Mouse (Mus musculus): ENCODE data around the gene Mettl23. TPM values are rescaled to one million over a fixed set of nuclear protein-coding genes. Genes with fewer than 3 reads are reported as not detected.

Mettl23 gene
- polyA plus RNA-seq (2015; fragmentation: Nextera tagmentation; extraction: Ambion mirVana) = 75.9 and 79.9 TPM in 2 replicates

DNA sequence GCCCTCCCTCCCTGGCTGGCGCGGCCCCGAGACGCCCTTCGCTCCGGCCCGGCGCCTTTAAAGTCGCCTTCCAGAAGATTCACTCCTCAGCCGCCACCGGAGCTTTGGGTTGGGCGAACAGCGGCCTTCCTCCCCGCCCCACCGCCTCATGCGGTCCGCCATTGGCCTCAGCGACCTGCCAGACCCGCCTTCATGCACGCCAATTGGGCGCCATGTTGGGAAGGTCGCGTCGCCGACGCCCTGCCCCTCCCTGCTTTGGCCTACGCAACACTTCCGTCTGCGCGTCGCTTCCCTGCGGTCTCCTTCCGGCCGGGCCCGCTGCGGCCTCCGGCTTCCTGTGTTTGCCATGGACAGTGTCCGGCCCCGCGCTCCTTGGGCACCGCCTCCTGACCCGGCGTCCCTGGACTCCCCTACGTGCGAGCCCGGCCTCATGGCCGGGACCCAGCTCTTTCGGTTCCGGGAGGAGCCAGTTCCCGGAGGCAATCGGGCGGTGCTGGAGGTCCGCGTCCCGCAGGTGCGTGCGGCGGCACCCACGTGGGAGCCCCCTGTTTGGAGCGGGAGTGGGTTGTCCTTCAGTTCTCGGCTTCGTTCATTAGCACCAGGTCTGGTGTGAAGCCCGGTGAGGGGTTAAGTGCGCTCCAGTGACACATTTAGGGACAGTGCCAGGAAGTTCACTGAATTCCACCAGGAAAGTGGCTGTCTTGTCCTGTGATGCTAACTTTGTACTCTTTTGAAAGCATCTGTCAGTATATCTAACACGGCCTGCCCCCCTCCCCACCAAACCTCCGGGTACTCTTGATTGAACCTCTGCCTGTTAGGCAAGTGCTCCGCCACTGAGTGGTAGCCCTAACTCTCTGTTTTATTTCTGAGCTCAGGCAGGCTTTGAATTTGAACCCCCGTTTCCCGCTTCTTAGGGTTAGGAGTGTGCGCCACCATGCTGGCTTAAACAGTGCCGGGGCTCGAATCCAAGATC lies at the start of gene Mettl23, which contains the start of gene Jmjd6:
Mettl23 (plus strand) TSS at position 18 of the 973 bp plus-strand sequence.
Jmjd6 (minus strand) TSS at position 189 of the 973 bp plus-strand sequence.
- WGBS = under 1% methylated on average over 72 of the region's 72 CpGs
- Histone ChIP-seq H3K4me1 (peaks cover 46% of the 10 kb centered on the region), H3K9me3 (replicated peaks) (no peaks in the 10 kb centered on the region), H3K27ac (replicated peaks) (peak within 1 kb of the TSS; percentile 97), H3K4me2 (replicated peaks) (peak within 1 kb of the TSS; percentile 71), H3K36me3 (peaks cover 37% of the 10 kb centered on the region), H3K4me3 (replicated peaks) (peak within 1 kb of the TSS; percentile 73), H3K27me3 (no peaks in the 10 kb centered on the region), H3K9ac (peak within 1 kb of the TSS; percentile 71)
- ATAC-seq (ENCODE audit: insufficient number of reproducible peaks, low FRiP score, low TSS enrichment, low read depth) = peak; percentile 97

DNA sequence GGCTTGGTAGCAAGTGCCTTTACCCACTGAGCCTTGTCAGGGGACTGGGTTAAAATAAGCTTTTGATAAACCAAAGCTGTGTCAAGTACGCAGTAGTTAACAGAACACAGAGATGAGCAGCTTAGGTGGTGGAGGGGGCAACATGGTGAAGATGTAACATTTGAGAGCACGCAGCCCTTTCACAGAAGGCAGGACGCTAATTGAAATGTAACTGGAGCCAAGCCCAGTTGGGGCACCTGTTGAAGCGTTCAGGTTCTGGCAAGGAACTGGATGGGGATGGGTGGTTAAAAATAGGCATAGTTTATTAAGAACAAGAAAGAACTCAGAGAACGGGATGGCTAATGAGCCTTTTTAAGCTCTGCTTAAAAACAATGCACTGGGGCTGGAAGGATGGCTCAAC lies 43.7 kb upstream of the Mettl23 start:
- Histone ChIP-seq H3K4me3 (replicated peaks) (no peak overlapping the region), H3K4me2 (replicated peaks) (no peak overlapping the region), H3K9me3 (replicated peaks) (no peaks in the 10 kb centered on the region), H3K9ac (no peak overlapping the region), H3K27me3 (no peaks in the 10 kb centered on the region), H3K36me3 (no peaks in the 10 kb centered on the region), H3K4me1 (0 out of 2 replicates have a peak, but pooled peaks cover 3% of the 10 kb centered on the region), H3K27ac (replicated peaks) (no peak overlapping the region)
- WGBS = 76% methylated on average over 5 of the region's 5 CpGs
- no peak for ATAC-seq (ENCODE audit: insufficient number of reproducible peaks, low FRiP score, low TSS enrichment, low read depth)

DNA sequence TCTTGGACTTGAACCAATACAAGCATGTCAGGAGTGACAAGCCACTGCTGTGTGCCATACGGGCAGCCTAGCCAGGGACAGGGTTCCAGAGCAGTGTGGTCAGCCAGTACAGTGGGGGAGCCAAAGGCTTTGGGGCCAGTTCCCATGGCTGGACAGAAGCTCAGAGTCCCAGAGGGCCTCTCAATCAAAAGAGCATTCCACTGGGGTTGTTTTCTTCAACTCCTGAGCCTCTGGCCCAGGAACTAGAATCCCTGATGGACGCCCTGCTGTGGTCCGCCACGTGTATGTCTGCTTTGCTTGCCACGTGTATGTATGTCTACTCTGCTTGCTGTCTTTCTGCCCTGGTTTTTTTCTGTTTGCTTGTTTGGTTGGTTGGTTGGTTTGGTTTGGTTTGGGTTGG lies 42.0 kb upstream of the Mettl23 start:
- no peak for ATAC-seq (ENCODE audit: insufficient number of reproducible peaks, low FRiP score, low TSS enrichment, low read depth)
- Histone ChIP-seq H3K4me3 (replicated peaks) (no peak overlapping the region), H3K27ac (replicated peaks) (no peak overlapping the region), H3K4me2 (replicated peaks) (no peak overlapping the region), H3K27me3 (no peaks in the 10 kb centered on the region), H3K9me3 (replicated peaks) (no peaks in the 10 kb centered on the region), H3K4me1 (0 out of 2 replicates have a peak, but pooled peaks cover 5% of the 10 kb centered on the region), H3K9ac (no peak overlapping the region), H3K36me3 (no peaks in the 10 kb centered on the region)
- WGBS = 67% methylated on average over 5 of the region's 5 CpGs

DNA sequence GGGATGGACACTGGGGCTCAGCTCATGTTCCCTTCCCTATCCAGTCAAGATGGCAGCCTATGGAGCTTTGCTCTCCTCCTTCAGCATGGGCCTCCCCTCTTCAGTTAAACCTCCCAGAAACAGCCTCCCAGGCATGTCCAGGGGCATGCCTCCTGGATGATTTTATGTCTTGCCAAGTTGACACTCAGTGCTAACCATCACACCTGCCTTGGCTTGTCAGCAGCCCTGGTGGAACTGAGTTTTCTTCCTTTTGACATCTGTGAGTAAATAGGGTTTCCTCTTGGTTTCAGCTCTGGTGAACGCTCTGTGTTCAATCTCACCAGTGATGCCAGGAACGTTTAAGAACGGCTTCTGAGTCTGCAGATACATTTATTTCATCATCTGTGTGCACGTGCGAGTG lies 40.4 kb upstream of the Mettl23 start:
- Histone ChIP-seq H3K4me3 (replicated peaks) (no peak overlapping the region), H3K4me2 (replicated peaks) (no peak overlapping the region), H3K9me3 (replicated peaks) (no peaks in the 10 kb centered on the region), H3K27ac (replicated peaks) (no peak overlapping the region), H3K36me3 (no peaks in the 10 kb centered on the region), H3K4me1 (peaks cover 17% of the 10 kb centered on the region; the same call in 1 of the 2 replicates), H3K27me3 (no peaks in the 10 kb centered on the region), H3K9ac (no peak overlapping the region)
- WGBS = 71% methylated on average over 5 of the region's 5 CpGs
- no peak for ATAC-seq (ENCODE audit: insufficient number of reproducible peaks, low FRiP score, low TSS enrichment, low read depth)

DNA sequence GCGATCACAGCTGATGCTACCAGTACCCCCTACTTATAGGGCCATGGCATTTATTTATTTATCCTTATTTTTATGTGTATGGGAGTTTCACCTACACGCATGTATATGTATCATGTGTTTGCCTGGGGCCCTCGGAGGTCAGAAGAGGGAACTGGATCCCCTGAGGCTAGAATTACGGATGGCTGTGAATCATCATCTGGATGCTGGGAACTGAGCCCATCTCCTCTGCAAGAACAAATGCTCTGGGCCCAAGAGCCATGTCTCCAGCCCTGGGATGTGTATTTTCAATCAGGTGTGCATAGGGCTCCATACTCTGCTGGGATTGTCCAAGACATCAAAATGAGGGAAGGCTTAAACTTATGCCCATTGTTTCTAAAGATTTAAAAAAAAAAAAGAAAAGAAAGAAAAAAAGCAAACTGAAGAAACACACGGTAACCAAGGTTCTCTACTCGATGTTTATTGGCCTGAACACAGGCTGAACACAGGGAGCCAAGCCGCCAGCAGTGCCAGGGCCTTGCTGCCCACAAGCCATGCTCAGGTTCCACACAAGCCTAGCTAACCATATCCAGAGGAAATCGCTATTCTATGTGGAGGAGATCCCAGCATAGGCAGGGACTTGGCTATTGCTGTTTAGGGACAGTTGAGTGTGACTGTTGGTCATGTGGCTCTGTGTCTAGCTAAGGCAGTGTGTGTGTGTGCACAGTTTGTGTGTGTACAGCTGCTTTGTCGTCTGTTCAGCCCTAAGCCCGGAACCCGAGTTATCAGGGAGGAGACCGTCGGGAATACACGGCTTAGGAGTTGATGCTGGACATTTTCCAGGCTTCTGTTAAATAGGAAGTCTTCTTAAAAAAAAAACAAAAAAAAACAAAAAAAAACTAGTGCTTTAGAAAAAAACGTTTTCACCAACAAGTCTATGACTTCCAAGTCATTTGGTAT lies 36.7 kb upstream of the Mettl23 start:
- Histone ChIP-seq H3K4me1 (peaks cover 38% of the 10 kb centered on the region), H3K9me3 (replicated peaks) (no peaks in the 10 kb centered on the region), H3K27me3 (no peaks in the 10 kb centered on the region), H3K9ac (no peak overlapping the region), H3K4me3 (replicated peaks) (no peak overlapping the region), H3K36me3 (no peaks in the 10 kb centered on the region; the same call in 1 of the 2 replicates), H3K4me2 (replicated peaks) (no peak overlapping the region), H3K27ac (replicated peaks) (no peak overlapping the region)
- 59% methylated on average over 15 of the region's 15 CpGs for WGBS
- no peak for ATAC-seq (ENCODE audit: insufficient number of reproducible peaks, low FRiP score, low TSS enrichment, low read depth)

DNA sequence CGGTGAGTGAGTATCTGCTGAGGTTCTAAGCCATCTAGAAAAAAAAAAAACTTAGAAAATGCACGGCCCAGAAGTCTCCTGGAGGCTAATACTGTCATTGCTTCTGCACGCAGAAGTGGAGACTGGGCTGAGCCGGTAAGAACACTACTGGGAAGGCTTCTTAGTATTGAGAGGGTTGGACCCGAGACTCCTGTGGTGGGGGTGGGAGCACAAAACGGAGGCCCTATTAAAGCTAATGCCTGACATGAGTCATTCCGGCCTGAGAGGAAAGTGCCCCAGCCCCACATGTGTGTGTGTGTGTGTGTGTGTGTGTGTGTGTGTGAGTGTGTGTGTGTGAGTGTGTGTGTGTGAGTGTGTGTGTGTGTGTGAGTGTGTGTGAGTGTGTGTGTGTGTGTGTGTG lies 36.0 kb upstream of the Mettl23 start:
- Histone ChIP-seq H3K27me3 (no peaks in the 10 kb centered on the region), H3K9me3 (replicated peaks) (no peaks in the 10 kb centered on the region), H3K4me2 (replicated peaks) (no peak overlapping the region), H3K27ac (replicated peaks) (no peak overlapping the region; the same call in 1 of the 2 replicates), H3K36me3 (no peaks in the 10 kb centered on the region; the same call in 1 of the 2 replicates), H3K4me1 (peaks cover 43% of the 10 kb centered on the region), H3K4me3 (replicated peaks) (no peak overlapping the region), H3K9ac (no peak overlapping the region)
- 38% methylated on average over 7 of the region's 7 CpGs for WGBS
- no peak for ATAC-seq (ENCODE audit: insufficient number of reproducible peaks, low FRiP score, low TSS enrichment, low read depth)

DNA sequence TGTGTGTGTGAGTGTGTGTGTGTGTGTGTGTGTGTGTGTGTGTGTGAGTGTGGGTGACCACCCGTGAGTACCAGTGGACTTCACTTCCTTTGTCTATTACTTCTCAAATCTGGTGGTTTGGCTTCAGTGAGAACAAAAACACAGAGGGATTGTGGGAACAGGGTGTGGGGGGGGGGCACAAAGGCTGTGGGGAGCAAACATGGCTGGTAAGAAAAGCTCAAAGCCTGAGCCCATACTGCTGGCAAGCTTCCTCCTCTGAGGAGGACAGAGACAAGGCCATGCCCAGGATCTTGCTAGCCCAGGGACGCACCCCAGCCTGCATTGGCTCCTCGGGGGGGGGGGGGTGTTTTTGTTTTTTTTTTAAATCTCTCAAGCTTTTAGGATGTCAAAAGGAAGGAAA lies 35.6 kb upstream of the Mettl23 start:
- H3K27ac ChIP-seq (replicated peaks) = peak overlapping the region; percentile 73
- no peak overlapping the region for H3K4me3 ChIP-seq (replicated peaks)
- H3K4me1 ChIP-seq = peaks cover 47% of the 10 kb centered on the region
- no peak overlapping the region for H3K4me2 ChIP-seq (replicated peaks)
- no peaks in the 10 kb centered on the region; the same call in 1 of the 2 replicates for H3K36me3 ChIP-seq
- H3K9ac ChIP-seq = no peak overlapping the region
- ATAC-seq (ENCODE audit: insufficient number of reproducible peaks, low FRiP score, low TSS enrichment, low read depth) = no peak
- H3K9me3 ChIP-seq (replicated peaks) = no peaks in the 10 kb centered on the region
- WGBS = 60% methylated on average over 3 of the region's 3 CpGs
- no peaks in the 10 kb centered on the region for H3K27me3 ChIP-seq

DNA sequence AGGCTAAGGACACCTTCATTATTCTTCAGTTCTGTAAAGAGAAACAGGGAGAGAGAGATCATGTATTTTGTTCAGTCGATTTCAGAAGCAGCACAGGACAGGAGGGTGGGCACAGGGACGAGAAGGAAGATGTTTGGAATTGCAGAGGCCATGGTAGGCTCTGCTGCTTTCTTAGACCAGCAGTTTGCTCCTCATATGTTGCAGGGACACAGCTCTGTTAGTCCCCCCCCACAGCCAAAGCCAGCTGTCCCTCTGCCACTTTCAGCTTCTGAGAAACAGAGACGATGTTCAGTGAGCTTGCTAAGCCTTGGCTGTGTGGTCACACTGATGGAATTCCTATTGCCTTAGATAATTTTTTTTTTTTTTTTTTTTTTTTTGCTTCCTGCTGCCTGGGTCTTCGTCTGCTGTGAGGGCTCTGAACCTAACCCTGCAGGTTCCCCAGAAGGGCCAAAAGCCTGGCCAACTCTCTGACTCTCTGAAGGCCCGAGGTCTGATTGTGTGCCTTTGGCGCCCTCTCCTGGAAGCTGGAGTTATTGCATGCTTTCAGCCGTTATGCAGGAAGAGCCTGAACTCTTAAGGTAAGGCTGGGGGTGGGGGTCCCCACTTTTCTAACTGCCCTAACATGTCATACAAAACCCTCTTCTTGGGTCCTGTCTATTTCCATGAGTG lies 35.0 kb upstream of the Mettl23 start:
- no peaks in the 10 kb centered on the region for H3K9me3 ChIP-seq (replicated peaks)
- ATAC-seq (ENCODE audit: insufficient number of reproducible peaks, low FRiP score, low TSS enrichment, low read depth) = peak; percentile 15; the same call in 1 of the 2 replicates
- no peak overlapping the region for H3K4me3 ChIP-seq (replicated peaks)
- no peak overlapping the region for H3K4me2 ChIP-seq (replicated peaks)
- H3K36me3 ChIP-seq = no peaks in the 10 kb centered on the region; the same call in 1 of the 2 replicates
- no peak overlapping the region for H3K9ac ChIP-seq
- peak overlapping the region; percentile 73 for H3K27ac ChIP-seq (replicated peaks)
- peaks cover 53% of the 10 kb centered on the region for H3K4me1 ChIP-seq
- H3K27me3 ChIP-seq = no peaks in the 10 kb centered on the region
- 23% methylated on average over 7 of the region's 7 CpGs for WGBS

DNA sequence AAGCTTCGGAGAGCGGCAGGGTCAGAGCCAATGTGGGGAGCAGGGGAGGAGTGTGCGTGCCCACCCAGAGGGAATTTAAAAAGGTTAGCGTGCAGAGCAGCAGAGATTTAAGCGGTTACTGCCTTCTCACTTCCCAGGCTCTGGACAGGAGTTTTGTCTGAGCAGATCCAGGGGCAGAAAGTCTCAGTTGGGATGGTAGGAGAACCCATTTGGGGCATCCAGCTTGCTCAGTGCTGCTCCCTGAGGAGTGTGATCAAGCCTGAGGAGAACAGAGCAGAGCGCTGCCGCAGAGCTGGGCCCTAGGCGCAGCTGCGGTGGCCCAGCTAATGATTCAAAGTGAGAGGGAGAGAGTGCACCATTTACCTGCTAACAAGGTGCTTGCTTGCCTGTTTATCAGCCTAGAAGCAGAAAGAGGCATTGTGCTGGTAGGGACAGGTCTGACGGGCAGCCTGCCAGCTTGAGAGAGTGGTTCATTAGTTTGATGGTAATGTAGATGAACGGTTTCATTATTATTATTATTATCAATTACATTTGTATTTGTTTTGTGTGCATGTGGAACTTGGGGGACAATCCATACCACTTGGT lies 34.2 kb upstream of the Mettl23 start:
- Histone ChIP-seq H3K4me2 (replicated peaks) (no peak overlapping the region), H3K27ac (replicated peaks) (no peak overlapping the region), H3K9ac (no peak overlapping the region), H3K4me3 (replicated peaks) (no peak overlapping the region), H3K27me3 (no peaks in the 10 kb centered on the region), H3K9me3 (replicated peaks) (no peaks in the 10 kb centered on the region), H3K4me1 (peaks cover 61% of the 10 kb centered on the region), H3K36me3 (no peaks in the 10 kb centered on the region; the same call in 1 of the 2 replicates)
- ATAC-seq (ENCODE audit: insufficient number of reproducible peaks, low FRiP score, low TSS enrichment, low read depth) = no peak
- WGBS = 79% methylated on average over 11 of the region's 11 CpGs

DNA sequence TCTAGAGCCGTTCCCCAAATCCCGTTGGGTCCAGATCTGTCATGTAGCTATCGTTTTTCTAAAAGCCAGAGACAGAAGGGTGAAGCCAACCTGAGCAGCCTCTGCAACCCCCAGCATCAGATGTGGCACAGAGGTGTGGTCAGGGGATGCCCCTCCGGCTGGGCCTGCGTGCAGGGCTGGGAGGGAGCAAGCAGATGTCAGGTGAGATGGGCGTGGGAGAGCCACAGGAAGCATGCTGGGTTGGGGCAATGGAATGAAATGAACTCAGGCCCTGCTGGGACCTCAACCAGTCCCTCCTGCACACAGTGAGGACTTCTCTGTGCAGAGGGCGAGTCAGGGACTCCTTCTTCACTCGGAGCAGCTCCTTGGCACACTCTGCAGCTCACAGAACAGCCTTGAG lies 33.6 kb upstream of the Mettl23 start:
- 74% methylated on average over 8 of the region's 8 CpGs for WGBS
- Histone ChIP-seq H3K4me3 (replicated peaks) (no peak overlapping the region), H3K4me1 (peaks cover 67% of the 10 kb centered on the region), H3K27ac (replicated peaks) (no peak overlapping the region), H3K9me3 (replicated peaks) (no peaks in the 10 kb centered on the region), H3K36me3 (no peaks in the 10 kb centered on the region; the same call in 1 of the 2 replicates), H3K27me3 (no peaks in the 10 kb centered on the region), H3K9ac (no peak overlapping the region; the same call in 1 of the 2 replicates), H3K4me2 (replicated peaks) (no peak overlapping the region)
- no peak for ATAC-seq (ENCODE audit: insufficient number of reproducible peaks, low FRiP score, low TSS enrichment, low read depth)
